Mouse (Mus musculus): ENCODE measurements around the gene Eml6. TPM values are rescaled to one million over a fixed set of nuclear protein-coding genes. Genes with fewer than 3 reads are reported as not detected.
"Not testable (repeated sequence)": the region's sequence is repeated elsewhere in the genome, so short reads cannot be mapped to it uniquely, and the experiment has no call there.

Gene Eml6
- total RNA-seq, 2 experiments from 2014 or later, result 3.6 to 3.8 TPM

GRCm38 (mm10) chr11:29861040-29861439 lies 164.8 kb downstream of the Eml6 start:
- DNase-seq (ENCODE audit: low spot score in 2 of 2), result no peak

DNA sequence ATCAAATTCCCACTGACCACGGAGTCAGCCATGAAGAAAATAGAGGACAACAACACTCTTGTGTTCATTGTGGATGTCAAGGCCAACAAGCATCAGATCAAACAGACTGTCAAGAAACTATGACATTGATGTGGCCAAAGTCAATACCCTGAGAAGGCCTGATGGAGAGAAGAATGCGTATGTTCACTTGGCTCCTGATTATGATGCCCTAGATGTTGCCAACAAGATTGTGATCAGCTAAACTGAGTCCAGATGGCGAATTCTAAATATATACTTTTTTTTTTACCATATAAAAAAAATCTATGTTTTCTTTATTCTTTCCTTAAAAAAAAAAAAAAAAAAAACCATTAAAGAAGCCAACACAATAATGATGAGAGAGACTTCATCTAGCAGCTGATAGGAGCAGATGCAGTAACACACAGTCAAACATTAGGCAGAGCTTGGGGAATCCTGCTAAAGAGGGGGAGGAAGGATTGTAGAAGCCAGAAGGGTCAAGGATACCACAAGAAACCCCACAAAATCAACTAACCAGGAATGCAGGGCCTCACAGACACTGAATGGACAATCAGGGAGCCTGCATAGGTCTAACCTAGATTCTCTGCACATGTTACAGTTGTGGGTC lies 185.1 kb downstream of the Eml6 start:
- DNase-seq (ENCODE audit: low spot score in 2 of 2), result no peak

GRCm38 (mm10) chr11:29839781-29840180 lies 186.1 kb downstream of the Eml6 start:
- no peak for DNase-seq (ENCODE audit: low spot score in 2 of 2)

GRCm38 (mm10) chr11:29837066-29837465 lies 188.8 kb downstream of the Eml6 start:
- DNase-seq (ENCODE audit: low spot score in 2 of 2), result no peak

DNA sequence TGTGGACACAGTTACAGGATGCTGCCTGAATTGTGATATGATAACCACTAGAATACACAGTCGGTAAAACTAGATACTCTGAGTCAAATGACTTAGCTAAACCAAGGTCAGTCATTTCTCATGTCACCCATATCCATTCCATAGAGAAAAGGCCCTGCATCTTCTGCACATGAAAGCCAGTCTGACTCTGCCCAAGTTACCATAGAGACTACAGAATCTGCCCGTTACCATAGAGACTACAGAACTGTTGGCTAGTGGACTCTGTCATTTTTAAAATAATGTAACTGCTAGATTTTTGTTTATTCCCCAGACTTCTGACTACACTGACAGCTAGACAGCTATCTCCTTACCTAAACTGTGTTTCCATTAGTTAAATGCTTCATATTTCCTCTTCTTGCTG lies 198.1 kb downstream of the Eml6 start:
- DNase-seq (ENCODE audit: low spot score in 2 of 2), result no peak

- DNase-seq (ENCODE audit: low spot score in 2 of 2), result no peak
These were observed 199.8 kb downstream of the Eml6 start for GRCm38 (mm10) chr11:29826001-29826400.

DNA sequence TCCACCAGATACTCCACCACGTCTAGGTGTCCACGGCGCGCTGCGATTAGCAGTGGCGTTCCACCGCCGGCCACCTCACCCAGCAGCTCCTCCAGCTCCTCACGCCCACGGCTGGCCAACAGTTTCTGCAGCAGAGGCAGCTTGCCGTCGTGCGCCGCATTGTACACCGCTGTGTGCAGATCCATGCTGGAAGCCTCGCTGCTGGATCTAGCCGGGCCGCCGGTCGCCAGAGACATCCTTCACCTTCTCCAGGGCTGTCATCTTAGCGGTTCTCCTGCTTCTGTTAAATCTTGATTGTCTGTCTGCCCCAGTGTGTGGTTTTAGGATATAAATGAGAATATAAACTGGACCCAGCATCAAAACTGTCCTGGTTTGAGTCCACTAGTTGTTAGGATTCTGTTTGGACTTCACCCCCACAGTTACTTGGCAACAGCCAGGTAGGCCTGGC lies 200.5 kb downstream of the Eml6 start, which contains the start of gene 4931440F15Rik:
Gene 4931440F15Rik (minus strand): TSS at position 398 of the 448 bp plus-strand sequence.
- DNase-seq (ENCODE audit: low spot score in 2 of 2), result not testable (repeated sequence)

GRCm38 (mm10) chr11:29824474-29825270 lies 201.2 kb downstream of the Eml6 start:
- DNase-seq (ENCODE audit: low spot score in 2 of 2), result not testable (repeated sequence)

GRCm38 (mm10) chr11:29823141-29823540 lies 202.7 kb downstream of the Eml6 start:
- DNase-seq (ENCODE audit: low spot score in 2 of 2), result no peak

- no peak for DNase-seq (ENCODE audit: low spot score in 2 of 2)
These were observed 210.2 kb downstream of the Eml6 start for GRCm38 (mm10) chr11:29815670-29816069.

DNA sequence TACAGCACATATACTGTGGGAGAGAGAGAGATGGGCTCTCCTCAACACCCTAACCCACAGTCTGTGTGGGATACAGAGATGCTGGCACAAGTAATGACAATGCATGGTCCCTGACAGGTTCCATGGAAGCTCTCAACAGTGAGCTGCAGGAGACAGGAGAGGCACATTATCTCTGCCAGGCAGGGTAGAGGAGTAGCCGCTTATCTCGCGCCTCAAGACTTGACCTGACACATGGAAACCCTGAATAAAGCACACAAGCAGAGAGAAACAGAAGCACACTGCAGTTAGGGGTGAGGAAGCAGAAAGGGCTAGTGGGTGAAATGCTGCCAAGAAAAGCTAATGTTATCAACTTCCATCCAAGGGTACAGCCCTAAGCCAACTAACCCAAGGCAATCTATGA lies 210.6 kb downstream of the Eml6 start:
- no peak for DNase-seq (ENCODE audit: low spot score in 2 of 2)

- DNase-seq (ENCODE audit: low spot score in 2 of 2), result no peak
These were observed 212.6 kb downstream of the Eml6 start for GRCm38 (mm10) chr11:29813267-29813666.

DNA sequence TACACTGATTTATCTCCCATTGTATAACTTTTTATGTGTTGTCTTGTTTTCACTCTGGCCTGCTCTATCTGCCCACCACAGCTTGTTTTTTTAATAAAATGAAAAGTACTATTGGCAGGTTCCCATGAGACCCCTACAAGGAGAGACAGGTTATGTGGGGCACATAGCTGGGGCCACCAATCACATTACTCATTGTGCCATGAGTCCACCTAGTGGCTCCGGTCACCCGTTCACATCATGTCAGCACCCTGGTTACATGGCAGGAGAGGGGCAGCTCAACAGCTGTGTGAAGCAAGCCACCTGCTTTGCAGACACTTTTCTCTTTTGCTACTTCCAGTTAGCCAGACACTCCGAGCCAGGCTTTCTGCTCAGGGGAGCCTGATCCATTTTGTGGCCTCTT lies 213.4 kb downstream of the Eml6 start:
- DNase-seq (ENCODE audit: low spot score in 2 of 2), result no peak

DNA sequence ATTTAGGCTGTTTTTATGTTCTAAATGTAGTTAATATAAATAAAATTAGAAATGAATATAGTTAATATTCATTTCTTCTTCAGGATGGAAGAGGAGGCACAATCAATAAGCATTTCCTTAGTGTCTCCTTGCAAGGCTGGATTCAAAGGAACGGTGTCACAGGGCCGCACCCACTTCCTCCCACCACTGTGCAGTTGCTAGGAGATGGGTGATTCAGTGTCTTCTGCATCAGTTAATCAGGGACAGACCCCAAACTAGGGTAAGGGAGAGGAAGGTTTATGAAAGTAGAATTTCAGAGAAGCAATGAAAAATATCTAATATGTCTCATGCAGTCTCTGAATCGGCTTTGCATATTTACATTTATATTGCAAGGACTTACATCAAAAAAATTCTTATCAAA lies 215.5 kb downstream of the Eml6 start:
- DNase-seq (ENCODE audit: low spot score in 2 of 2), result no peak

DNA sequence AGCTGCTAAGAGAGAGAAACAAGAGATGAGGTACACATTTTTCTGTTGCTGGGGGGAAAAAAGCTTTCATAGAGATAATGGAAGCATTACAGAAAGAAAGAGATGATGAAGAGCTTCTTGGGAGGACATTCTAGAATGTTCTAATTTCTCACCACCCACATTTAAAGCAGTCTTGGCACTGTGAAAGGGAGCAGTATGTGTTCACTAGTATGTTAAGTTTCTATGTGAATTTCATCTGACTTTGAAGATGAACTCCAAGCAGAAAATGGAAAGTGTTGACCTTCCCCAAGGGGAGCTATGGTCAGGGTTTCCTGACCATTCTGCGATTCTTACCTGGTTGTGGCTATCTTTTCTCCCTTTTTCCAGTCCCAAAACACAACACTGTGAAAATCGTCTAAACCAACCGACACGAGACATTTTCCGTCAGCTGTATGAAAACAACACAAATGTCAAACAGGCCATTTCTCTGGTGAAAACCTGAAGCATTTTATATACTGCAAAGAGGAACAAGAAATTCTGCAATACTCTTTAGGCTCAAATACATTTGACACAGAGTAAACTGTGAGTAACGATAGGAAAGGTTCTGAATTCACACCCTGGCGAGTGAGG lies 216.7 kb downstream of the Eml6 start:
- no peak for DNase-seq (ENCODE audit: low spot score in 2 of 2)

GRCm38 (mm10) chr11:29808173-29808980 lies 217.5 kb downstream of the Eml6 start:
- DNase-seq (ENCODE audit: low spot score in 2 of 2), result peak in 1 of 2 experiments; percentile 33

- DNase-seq (ENCODE audit: low spot score in 2 of 2), result no peak
These were observed 218.5 kb downstream of the Eml6 start for GRCm38 (mm10) chr11:29807325-29807724.

DNA sequence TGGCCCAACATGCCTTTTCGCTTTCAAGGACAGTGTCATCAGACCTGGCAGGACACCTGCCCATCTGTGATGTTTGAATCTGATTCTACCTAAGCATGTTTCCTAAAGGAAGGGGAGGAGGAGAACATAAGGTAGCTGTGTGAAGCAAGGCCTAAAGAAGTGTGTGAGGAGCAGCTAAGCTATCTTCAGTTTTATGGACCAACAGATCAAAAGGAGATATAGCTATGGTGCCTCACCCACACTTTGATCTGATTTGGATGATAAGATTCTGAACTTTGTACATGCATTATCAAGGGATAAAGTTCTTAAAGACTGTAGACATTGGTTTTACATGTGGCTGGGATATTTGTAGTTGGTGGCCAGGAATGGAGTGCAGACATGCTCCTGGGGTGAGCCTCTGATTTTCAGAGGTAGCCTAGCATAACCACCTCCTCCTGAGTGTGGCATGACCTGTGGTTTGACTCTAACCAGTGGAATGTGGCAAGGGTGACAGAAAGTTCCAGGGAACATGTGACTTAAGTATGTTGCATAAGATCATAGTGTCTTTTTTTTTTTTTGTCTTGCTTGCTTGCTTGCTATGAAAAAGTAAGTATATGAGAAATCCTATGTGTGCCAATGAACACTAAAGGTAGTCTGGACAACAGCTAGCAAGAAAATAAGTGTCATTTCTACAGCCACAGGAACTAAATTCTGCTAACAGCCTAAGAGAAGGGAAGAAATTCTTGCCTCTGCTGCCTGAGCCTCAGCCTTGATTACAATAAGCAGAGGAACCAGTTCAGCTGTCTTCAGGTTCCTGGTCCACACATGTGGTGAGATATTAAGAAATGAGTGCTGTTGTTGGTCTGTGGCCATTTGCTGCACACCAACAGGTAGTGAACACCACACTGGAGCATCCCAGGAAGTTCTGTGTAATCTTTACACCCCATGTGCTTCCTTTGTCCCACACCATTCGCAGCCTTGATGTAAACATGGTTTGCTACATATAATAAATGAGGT lies 224.1 kb downstream of the Eml6 start:
- DNase-seq (ENCODE audit: low spot score in 2 of 2), result no peak

- no peak for DNase-seq (ENCODE audit: low spot score in 2 of 2)
These were observed 226.0 kb downstream of the Eml6 start for GRCm38 (mm10) chr11:29799839-29800238.

DNA sequence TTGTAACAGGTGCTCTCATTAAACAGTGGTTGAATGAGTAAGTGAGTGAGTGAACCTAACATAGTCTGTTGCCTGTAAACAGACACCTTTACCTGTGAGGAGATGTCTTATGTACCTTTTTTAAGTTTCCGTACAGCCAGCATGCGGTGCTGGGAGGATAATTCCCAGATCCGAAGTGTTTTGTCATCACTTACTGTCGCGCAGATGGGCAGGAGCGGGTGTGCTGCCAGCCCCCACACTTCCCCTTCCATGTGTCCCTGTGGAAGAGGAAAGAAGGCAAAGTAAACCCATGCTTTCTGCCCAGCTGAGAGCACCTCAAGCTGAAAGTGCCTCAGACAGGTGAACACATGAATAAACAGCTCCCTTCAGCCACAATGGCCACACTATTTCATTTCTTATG lies 230.7 kb downstream of the Eml6 start:
- DNase-seq (ENCODE audit: low spot score in 2 of 2), result no peak
